Mouse (Mus musculus) intestine, embryonic 16.5 days (tissue): ENCODE measurements around the gene Traf3ip2. TPM values are rescaled to one million over a fixed set of nuclear protein-coding genes. Genes with fewer than 3 reads are reported as not detected.

ENCODE experiments used
- ATAC-seq: fragments of 200-750 bp; cut with Nextera tagmentation; 2 replicates; pipeline ENCODE4 v1.8.0; 2017; ENCODE audit warnings: moderate TSS enrichment, moderate library complexity
- H3K27ac ChIP-seq: fragments of 300-500 bp; sonication (generic); 2 replicates; pipeline ENCODE4 v1.5.1; 2014; ENCODE audit warnings: mild to moderate bottlenecking, low read length
- H3K27me3 ChIP-seq: fragments of 300-500 bp; sonication (generic); replicated peaks from 2 replicates; pipeline ENCODE4 v1.6.1; 2014; ENCODE audit warnings: low read length, control low read depth, mixed read lengths; ENCODE audit not compliant: control insufficient read depth, insufficient read depth
- H3K36me3 ChIP-seq: fragments of 300-500 bp; sonication (generic); 2 replicates; pipeline ENCODE4 v1.6.1; 2014; ENCODE audit warnings: low read length, control low read depth; ENCODE audit not compliant: control insufficient read depth, insufficient read depth
- H3K4me1 ChIP-seq: fragments of 300-500 bp; sonication (generic); 2 replicates; pipeline ENCODE4 v1.6.1; 2014; ENCODE audit warnings: low read length, control low read depth, mixed read lengths; ENCODE audit not compliant: control insufficient read depth, insufficient read depth
- H3K4me2 ChIP-seq: fragments of 300-500 bp; sonication (generic); 2 replicates; pipeline ENCODE4 v1.6.1; 2014; ENCODE audit warnings: low read depth, low read length, control low read depth
- H3K4me3 ChIP-seq: fragments of 300-500 bp; sonication (generic); 2 replicates; pipeline ENCODE4 v1.5.1; 2014; ENCODE audit warnings: mild to moderate bottlenecking, low read length
- H3K9ac ChIP-seq: fragments of 300-500 bp; sonication (generic); 2 replicates; pipeline ENCODE4 v1.6.1; 2014; ENCODE audit warnings: low read depth, low read length
- H3K9me3 ChIP-seq: fragments of 300-500 bp; sonication (generic); 2 replicates; pipeline ENCODE4 v1.6.1; 2016; ENCODE audit warnings: low read length, control low read depth; ENCODE audit not compliant: control insufficient read depth
- WGBS: fragments of 180-500 bp; shearing (Covaris S2); extraction: QIAGEN DNeasy Blood & Tissue Kit; methylation state at CpG from one replicate; pipeline ENCODE4 v1.1.7; 2014; 5-methylcytosine and 5-hydroxymethylcytosine counted together
- polyA plus RNA-seq: library from polyadenylated mRNA; unstranded; fragments of >200 nt; fragmentation: Nextera tagmentation; extraction: Ambion mirVana; gene quantifications from 2 replicates; pipeline ENCODE4 v1.2.1, GENCODE M21; 2015

Traf3ip2 gene
- 28.0 and 33.4 TPM in 2 replicates for polyA plus RNA-seq

DNA sequence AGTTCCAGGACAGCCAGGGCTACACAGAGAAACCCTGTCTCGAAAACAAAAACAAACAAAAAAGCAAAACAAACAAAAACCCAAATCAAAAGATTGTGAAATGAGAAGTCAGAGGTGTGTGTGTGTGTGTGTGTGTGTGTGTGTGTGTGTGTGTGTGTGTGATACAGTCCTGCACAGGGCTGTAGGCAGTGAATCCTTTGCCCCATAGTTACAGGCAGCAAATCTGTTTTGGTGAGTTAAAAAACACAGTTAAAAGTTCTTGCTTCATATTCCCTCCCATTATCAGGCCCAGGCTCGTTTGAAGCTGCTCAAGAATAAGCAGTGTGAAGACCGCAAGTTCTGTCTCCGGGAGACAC, at the start of gene Traf3ip2:
TSS of gene Traf3ip2 (plus strand) at position 302 of the 356 bp plus-strand sequence.
- H3K4me1 ChIP-seq = peaks cover 36% of the 10 kb centered on the region
- no peak for ATAC-seq
- 17% methylated on average over 4 of the region's 4 CpGs for WGBS

DNA sequence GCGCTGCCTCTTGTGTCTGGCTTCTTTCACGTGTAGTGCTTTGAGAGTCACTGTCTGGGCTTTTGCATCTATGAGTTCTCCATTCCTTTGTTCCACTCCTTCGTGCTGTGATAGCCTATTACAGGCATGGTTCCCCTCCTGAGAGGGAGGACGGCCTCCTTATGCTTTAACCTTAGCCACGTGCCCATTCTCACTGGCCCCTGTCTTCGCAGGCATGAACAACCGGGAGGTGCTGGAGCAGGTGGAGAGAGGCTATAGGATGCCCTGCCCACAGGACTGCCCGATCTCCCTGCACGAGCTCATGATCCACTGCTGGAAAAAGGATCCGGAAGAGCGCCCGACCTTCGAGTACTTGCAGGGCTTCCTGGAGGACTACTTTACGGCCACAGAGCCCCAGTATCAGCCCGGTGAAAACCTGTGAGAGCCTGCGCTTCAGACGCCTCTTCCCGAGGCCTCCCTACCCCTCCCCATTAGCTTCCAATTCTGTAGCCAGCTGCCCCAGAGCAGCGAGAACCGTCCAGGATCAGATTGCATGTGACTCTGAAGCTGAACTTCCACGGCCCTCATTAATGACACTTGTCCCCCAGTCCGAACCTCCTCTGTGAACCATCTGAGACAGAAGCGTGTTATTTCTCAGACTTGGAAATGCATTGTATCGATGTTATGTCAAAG, 49.0 kb upstream of the Traf3ip2 start:
- Histone ChIP-seq H3K4me2 (no peak overlapping the region), H3K4me3 (no peak overlapping the region), H3K9me3 (no peaks in the 10 kb centered on the region), H3K36me3 (no peaks in the 10 kb centered on the region), H3K27me3 (no peaks in the 10 kb centered on the region), H3K27ac (peak overlapping the region; percentile 69), H3K4me1 (peaks cover 17% of the 10 kb centered on the region), H3K9ac (no peak overlapping the region)
- ATAC-seq = no peak
- 47% methylated on average over 24 of the region's 24 CpGs for WGBS

More for the DNA sequence above, at the start of gene Traf3ip2:
- Histone ChIP-seq H3K4me2 (peak within 1 kb of the TSS; percentile 56), H3K4me3 (peak within 1 kb of the TSS; percentile 53), H3K9me3 (no peaks in the 10 kb centered on the region), H3K9ac (peak within 1 kb of the TSS; percentile 78), H3K36me3 (no peaks in the 10 kb centered on the region), H3K27me3 (no peaks in the 10 kb centered on the region), H3K27ac (peak within 1 kb of the TSS; percentile 98)

DNA sequence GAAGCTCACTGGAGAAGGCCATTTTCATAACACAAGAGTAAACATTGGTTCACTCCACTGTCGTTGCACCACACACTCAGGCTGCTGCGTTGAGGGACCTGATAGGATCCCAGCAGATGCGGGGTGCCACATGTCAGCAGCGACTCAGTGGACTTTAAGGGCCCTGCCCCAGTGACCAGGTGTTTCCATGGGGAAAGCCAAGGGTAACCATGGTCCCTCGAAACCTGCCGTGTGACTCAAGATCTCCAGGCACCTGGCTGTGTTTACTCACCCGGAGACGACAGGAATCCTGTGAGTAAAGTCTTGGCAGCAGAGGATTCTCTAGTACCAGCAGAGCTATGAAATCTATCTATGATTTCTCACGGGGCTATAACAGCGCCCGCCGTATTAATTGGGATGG, 45.8 kb upstream of the Traf3ip2 start:
- H3K4me2 ChIP-seq = no peak overlapping the region
- no peak overlapping the region for H3K9ac ChIP-seq
- peaks cover 22% of the 10 kb centered on the region for H3K4me1 ChIP-seq
- no peak overlapping the region for H3K4me3 ChIP-seq
- ATAC-seq = no peak
- H3K27ac ChIP-seq = no peak overlapping the region
- H3K36me3 ChIP-seq = no peaks in the 10 kb centered on the region
- 73% methylated on average over 12 of the region's 12 CpGs for WGBS
- no peaks in the 10 kb centered on the region for H3K9me3 ChIP-seq
- no peaks in the 10 kb centered on the region for H3K27me3 ChIP-seq

DNA sequence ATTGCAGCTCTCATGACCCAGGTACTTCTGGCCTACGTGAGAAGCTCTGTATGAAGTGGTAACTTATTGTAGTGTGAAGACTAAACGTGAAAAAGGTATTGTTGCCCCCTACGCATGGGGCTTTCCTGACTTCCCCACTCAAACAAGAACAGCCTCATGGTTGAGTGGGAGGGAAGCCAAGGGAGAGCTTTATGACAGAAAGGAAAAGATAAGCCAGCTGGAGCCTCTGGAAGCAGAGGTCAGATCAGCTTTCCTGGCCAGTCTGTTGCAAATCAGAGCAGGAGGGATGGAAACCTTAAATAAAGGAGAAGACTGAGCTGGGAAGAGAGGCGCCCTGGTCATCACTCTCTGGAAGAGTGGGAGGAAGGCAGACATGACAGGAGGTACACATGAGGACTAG, 43.7 kb upstream of the Traf3ip2 start:
- H3K9ac ChIP-seq = no peak overlapping the region
- H3K4me2 ChIP-seq = no peak overlapping the region
- H3K9me3 ChIP-seq = no peaks in the 10 kb centered on the region
- no peaks in the 10 kb centered on the region for H3K27me3 ChIP-seq
- no peak overlapping the region; the same call in 1 of the 2 replicates for H3K27ac ChIP-seq
- no peak overlapping the region for H3K4me3 ChIP-seq
- no peaks in the 10 kb centered on the region for H3K36me3 ChIP-seq
- peaks cover 20% of the 10 kb centered on the region for H3K4me1 ChIP-seq
- ATAC-seq = no peak
- 67% methylated on average over 4 of the region's 4 CpGs for WGBS

DNA sequence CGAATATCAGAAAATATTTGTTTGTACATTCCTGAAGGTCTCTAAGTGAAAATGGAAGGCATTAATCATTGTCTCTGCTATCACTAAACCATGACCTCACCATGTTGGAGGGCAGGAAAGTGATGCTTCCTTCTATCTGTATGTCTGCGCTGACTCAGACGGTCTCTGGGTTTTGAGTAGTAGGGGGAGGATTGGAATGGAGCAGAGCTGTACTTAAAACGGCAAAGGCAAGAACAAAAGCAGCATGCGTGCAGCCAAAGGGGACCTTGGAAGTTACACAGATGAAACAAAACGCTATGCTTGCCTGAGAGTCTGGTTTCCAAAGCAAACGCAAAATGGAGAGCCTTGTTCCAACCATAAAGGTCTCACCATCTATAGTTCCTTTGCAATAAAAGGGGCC, 41.7 kb upstream of the Traf3ip2 start:
- no peak overlapping the region for H3K4me3 ChIP-seq
- peaks cover 19% of the 10 kb centered on the region for H3K4me1 ChIP-seq
- no peaks in the 10 kb centered on the region; the same call in 1 of the 2 replicates for H3K9me3 ChIP-seq
- H3K27ac ChIP-seq = peak overlapping the region; percentile 54
- 23% methylated on average over 7 of the region's 7 CpGs for WGBS
- no peaks in the 10 kb centered on the region for H3K27me3 ChIP-seq
- no peak overlapping the region for H3K4me2 ChIP-seq
- no peaks in the 10 kb centered on the region for H3K36me3 ChIP-seq
- H3K9ac ChIP-seq = no peak overlapping the region
- no peak for ATAC-seq

DNA sequence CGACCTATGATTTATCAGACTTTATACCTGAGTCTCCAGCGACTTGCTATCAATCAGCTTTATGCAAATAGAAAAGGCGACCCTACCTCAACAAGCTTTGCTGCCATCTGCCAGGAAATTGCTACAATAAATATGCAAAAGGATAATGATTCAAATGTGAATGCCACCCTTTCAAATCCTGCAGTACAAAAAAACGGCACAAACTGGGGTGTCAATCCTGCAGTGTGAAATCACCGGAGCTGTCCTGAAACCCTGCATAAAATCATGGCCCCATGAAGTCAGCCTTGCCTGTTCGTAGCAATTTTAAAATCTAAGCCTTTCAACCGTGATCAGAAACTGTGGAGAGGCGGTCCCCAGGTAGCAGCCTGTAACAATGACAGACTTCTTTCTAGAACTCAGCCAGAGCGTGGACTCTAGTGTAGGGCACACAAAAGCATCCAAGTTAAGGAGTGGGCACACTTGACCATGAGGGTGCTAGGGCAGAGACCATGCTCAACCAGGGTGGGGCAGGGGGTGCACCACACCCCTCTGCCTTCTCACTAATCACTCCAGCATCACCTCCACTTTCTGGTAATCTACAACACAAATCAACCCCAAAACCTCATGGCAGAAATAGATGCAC, 40.6 kb upstream of the Traf3ip2 start:
- no peak overlapping the region for H3K4me3 ChIP-seq
- no peak for ATAC-seq
- no peak overlapping the region for H3K4me2 ChIP-seq
- no peaks in the 10 kb centered on the region for H3K36me3 ChIP-seq
- H3K27me3 ChIP-seq = no peaks in the 10 kb centered on the region
- H3K27ac ChIP-seq = no peak overlapping the region
- H3K9me3 ChIP-seq = no peaks in the 10 kb centered on the region; the same call in 1 of the 2 replicates
- H3K9ac ChIP-seq = 0 out of 2 replicates have a peak overlapping the region, but pooled peaks have one; percentile 11
- peaks cover 19% of the 10 kb centered on the region for H3K4me1 ChIP-seq
- 61% methylated on average over 9 of the region's 9 CpGs for WGBS

DNA sequence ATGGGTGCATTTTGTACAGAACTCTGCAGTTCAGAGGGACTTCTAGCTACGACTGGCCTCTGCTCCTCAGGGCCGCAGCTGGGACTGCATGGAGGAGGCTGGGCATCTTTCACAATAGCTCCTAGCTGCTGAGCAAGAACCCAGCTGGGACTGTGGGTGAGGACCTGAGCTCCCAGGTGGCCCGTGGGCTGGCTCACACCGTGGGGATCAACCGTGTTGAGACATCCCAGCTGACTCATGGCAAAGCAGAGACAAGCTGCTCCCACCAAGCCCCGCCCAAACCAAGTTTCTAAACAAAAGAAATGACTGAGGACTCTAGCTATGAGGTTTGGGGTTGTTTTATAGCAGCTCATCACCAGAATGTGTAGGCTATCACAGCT, 40.1 kb upstream of the Traf3ip2 start:
- 0 out of 2 replicates have a peak overlapping the region, but pooled peaks have one; percentile 11 for H3K9ac ChIP-seq
- 28% methylated on average over 6 of the region's 6 CpGs for WGBS
- H3K4me3 ChIP-seq = no peak overlapping the region
- ATAC-seq = peak; percentile 32; the same call in 1 of the 2 replicates
- H3K9me3 ChIP-seq = no peaks in the 10 kb centered on the region; the same call in 1 of the 2 replicates
- no peaks in the 10 kb centered on the region for H3K36me3 ChIP-seq
- no peak overlapping the region for H3K4me2 ChIP-seq
- H3K27ac ChIP-seq = no peak overlapping the region
- peaks cover 19% of the 10 kb centered on the region for H3K4me1 ChIP-seq
- no peaks in the 10 kb centered on the region for H3K27me3 ChIP-seq

DNA sequence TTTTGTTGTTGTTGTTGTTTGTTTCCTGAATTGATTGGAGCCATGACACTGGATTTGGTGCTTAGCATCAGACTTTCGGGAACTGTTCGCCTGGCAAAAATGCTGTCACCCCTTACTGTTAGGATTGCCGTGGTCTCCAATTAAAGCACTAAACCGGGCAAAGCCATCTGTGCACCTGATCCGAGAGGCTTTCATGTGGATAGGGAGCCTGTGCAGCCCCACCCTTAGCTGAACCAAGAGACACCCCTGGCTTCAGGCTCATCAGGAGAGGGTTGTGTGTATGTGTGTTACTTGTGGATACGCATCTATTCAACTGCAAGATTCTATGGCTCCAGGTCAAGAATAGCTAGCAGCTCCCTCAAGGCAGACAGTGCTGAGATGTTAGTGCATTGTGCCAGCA, 36.3 kb upstream of the Traf3ip2 start:
- no peak overlapping the region for H3K4me3 ChIP-seq
- 85% methylated on average over 6 of the region's 6 CpGs for WGBS
- H3K4me2 ChIP-seq = no peak overlapping the region
- ATAC-seq = no peak
- no peak overlapping the region for H3K27ac ChIP-seq
- H3K4me1 ChIP-seq = peaks cover 6% of the 10 kb centered on the region
- H3K27me3 ChIP-seq = no peaks in the 10 kb centered on the region
- no peaks in the 10 kb centered on the region; the same call in 1 of the 2 replicates for H3K9me3 ChIP-seq
- no peak overlapping the region for H3K9ac ChIP-seq
- H3K36me3 ChIP-seq = no peaks in the 10 kb centered on the region

DNA sequence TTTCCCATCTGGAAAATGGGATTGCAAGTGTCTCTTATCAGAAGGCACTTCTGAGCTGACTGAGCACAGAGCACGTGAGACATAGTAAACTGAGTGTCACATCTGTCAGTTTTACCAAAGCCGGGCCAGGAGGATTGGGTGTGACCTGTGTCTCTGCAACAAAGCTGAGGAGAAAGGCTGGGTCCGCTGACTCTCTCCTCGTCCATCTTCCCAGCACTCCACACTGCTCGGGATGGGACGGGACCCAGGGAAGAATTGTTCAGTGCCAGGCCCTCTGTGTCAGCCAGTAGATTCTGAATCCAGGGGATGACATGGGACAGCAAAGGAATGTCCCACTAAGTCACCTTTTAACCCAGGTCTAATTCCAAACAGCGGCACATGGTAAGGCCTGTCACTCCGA, 32.3 kb upstream of the Traf3ip2 start:
- 82% methylated on average over 8 of the region's 8 CpGs for WGBS

More for the DNA sequence above, 32.3 kb upstream of the Traf3ip2 start:
- no peak for ATAC-seq
- H3K27ac ChIP-seq = no peak overlapping the region
- H3K4me2 ChIP-seq = no peak overlapping the region
- no peak overlapping the region for H3K4me3 ChIP-seq
- no peak overlapping the region for H3K9ac ChIP-seq
- no peaks in the 10 kb centered on the region for H3K27me3 ChIP-seq
- no peaks in the 10 kb centered on the region for H3K36me3 ChIP-seq
- no peaks in the 10 kb centered on the region for H3K9me3 ChIP-seq
- H3K4me1 ChIP-seq = no peaks in the 10 kb centered on the region
